Mouse (Mus musculus): ENCODE measurements around the gene Chd2.
"Not testable (repeated sequence)": the region's sequence is repeated elsewhere in the genome, so short reads cannot be mapped to it uniquely, and the experiment has no call there.

Chd2 gene

DNA sequence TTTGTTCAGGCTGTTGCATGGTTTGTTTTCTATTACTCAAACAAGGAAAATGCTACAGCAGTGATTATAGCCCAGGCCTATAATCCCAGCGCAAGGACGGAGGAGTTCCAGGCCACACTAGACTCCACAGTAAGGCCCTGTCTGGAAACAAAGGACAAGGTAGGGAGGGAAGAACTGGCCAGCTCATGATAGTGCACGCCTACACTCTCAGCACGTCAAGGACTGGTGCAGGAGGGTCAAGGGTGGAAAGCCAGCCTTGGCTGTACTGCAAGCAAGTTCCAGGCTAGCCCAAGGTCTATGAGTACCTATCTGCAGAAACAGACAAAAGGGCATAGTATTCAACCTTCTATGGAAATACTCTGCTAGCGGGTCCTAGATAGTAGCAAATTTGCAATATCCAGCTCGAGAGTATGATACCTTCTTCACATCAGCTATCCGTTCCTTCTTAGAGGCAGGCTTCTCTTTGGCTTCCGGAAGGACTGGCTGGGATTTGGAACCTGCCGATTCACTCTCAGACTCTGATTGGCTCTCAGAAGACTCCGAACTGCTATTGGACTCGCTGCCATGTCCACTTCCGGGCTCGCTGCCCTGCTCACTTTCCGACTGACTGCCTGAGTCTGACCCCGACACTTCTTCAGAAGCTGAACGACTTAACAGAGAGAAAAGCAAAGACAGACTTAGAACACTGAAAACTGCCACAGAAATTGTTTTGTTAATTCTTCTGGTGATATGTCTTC lies 22.4 kb downstream of the Chd2 start:
- DNase-seq, result no peak

GRCm38 (mm10) chr7:73518373-73518980 lies 23.2 kb downstream of the Chd2 start:
- DNase-seq, result not testable (repeated sequence)

DNA sequence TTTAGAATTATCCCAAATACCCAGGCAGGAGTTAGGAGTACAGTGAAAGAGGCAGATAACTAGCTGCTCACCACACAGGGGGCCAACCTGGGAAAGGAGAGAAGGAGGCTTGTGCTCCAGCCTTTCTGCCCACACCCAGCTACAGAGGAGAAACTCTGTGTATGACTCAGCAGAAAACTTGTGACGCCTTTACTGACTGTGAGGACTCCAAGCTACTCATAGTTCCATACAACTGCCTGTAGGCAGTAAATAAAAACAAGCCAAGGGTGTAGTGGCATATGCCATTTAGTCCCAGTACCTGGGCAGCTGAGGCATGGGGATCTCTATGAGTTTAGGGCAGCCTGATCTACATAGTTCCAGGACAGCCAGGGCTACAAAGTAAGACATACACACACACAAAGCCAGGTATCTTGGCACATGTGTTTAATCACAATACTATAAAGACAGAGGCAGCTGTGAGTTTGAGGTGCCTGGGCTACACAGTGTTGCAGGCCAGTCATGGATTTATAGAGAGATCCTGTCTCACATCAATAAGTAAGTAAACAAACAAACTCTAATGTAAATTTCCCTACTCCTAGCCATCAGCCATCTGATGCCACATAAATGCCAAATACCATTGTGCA lies 24.1 kb downstream of the Chd2 start:
- DNase-seq, result no peak

- no peak for DNase-seq
Measured at GRCm38 (mm10) chr7:73516820-73517219, 24.8 kb downstream of the Chd2 start.

- no peak for DNase-seq
Measured at GRCm38 (mm10) chr7:73514560-73514959, 27.1 kb downstream of the Chd2 start.

GRCm38 (mm10) chr7:73512422-73512821 lies 29.2 kb downstream of the Chd2 start:
- no peak for DNase-seq

DNA sequence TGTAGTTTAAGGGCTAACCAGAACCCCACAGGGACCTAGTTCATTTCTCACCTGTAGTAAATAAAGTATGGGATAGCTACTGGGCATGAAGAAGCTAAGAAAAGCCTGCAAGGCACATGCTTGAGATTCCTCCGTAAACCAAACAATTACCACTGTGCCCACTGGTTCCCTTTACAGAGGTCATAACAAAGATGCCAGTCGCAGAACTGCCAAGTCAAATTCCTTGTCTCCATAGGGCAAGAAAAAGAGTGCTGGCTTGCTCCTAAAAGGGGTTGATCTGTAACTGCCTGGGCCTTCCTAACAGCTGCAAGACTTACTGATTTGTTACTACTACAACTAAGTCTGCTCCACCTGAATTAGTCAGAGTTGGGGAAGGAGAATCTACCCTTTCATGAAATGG lies 32.9 kb downstream of the Chd2 start:
- DNase-seq, result no peak

DNA sequence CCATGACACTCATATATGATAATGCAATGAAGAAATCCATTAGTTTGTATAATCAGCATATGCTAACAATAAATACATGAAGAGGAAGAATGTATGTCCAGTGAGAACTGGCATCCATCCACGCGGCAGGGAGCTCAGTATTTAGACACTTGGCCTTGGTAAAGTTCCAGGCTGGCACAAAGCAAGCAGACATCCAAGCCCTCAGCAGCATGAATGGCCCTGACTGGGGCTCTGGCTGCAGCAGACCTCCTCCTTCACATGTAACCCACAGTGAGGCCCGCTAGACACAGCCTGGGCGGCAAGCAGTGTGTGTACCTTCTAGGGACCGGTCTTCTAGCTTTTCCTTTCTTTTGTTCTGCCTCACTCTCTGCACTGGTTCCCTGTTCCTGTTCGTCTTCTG lies 34.1 kb downstream of the Chd2 start:
- DNase-seq, result peak; percentile 88

- no peak for DNase-seq
Measured at GRCm38 (mm10) chr7:73506852-73507251, 34.8 kb downstream of the Chd2 start.

GRCm38 (mm10) chr7:73505266-73505665 lies 36.4 kb downstream of the Chd2 start:
- DNase-seq, result no peak

- DNase-seq, result no peak
Measured at GRCm38 (mm10) chr7:73498200-73498599, 43.4 kb downstream of the Chd2 start.

GRCm38 (mm10) chr7:73489261-73489660 lies 52.4 kb downstream of the Chd2 start:
- no peak for DNase-seq

GRCm38 (mm10) chr7:73481094-73481493 lies 60.5 kb downstream of the Chd2 start:
- no peak for DNase-seq

DNA sequence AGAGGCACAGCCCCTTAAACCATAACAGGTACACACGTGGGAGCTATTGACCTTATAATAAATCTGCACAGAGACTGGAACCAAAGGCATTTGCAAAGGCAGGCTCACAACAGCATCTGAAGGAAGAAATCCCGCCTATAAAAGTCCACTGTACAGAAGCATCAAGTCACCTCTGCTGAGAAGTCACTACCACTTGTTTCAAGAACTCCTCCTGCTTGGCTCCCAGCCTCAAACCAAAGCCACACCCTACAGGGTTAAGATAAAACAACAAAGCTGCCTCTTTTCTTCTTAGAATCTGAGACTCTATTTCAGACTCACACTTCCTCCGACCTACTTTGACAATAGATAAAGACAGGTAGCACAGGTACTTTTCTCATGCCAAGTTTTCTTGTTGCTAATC lies 62.1 kb downstream of the Chd2 start:
- DNase-seq, result no peak

- no peak for DNase-seq
Measured at GRCm38 (mm10) chr7:73478157-73479058, 63.2 kb downstream of the Chd2 start.

DNA sequence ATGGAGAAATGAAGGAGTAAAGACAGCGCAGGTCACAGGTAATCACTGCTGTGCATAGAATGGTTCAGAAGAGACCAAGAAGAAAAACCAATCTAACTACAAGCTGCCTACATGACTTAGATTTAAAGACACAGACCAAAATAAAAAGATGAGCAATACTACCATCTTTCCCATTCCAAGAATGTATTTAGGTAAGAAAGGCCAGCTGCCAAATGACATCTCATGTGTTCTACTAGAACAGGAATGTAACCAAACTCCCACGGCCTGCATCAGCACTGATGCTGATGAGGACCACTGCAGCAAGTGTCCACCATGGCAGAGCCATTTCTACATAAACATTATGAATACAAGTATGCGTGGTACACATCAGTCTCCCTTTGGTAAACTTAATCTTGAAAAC lies 73.9 kb downstream of the Chd2 start:
- DNase-seq, result no peak

DNA sequence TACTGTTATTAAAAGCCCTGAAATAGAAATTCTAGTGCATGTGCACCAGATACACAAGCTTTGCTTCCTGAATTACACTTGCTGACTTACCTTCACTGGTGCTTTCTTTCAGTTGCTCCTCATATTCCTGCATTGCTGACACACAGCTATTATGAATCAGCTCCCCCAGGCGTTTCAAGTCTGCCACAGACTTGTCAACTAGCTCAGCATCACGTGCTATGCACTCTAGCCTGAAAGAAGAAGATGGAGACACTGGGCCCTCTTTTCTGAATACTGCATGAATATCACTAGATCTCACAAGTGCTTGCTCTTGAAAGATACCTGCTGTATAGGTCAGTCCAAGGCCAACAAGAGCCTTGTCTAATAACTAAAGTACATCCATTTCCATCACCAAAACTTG lies 78.1 kb downstream of the Chd2 start:
- DNase-seq, result no peak

DNA sequence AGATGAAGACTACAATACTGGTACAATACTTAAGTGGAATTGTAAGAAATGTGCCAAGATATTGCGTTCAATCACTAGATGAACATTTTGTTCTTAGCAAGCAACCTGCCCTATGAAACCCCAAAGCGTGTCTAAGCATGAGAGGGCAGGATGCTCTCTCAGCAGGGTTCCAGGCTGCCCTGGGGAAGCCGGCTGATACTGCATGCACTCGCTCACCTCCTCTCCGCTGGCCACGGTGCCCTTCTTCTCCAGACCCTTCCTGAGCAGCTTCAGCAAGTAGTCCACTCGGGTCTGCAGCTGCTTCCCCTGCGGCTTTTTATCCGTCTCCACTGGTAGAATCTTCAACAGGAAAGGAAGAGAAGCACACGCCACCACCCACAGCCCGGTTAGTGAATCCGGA lies 87.5 kb downstream of the Chd2 start:
- DNase-seq, result peak; percentile 50

DNA sequence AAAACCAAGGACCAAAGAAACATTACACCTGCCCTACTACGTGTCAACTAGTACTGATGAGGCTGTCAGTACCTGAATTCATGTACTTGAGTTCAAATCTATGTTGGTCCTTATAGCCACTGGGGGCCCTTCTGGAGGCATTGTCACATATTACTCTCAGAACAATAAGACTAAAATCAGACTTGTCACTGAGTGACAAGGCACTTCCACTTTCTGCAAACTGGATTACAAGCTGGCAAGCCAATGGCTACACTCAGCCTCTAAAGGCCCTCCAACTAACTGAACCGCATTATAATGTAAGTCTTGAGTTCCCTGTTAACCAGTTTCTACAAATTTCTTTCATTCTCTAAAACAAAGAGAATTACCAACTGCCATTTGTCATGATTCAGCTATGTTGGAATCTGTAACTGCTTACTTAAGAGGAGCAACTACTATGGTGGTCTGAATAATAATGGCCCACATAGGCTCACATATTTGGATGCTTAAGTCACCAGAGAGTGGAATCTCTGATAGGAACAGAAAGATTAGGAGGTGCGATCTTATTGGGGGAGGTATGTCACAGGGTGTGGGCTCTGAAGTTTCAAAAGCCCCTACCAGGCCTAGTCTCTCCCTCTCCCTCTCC lies 89.3 kb downstream of the Chd2 start:
- DNase-seq, result no peak

DNA sequence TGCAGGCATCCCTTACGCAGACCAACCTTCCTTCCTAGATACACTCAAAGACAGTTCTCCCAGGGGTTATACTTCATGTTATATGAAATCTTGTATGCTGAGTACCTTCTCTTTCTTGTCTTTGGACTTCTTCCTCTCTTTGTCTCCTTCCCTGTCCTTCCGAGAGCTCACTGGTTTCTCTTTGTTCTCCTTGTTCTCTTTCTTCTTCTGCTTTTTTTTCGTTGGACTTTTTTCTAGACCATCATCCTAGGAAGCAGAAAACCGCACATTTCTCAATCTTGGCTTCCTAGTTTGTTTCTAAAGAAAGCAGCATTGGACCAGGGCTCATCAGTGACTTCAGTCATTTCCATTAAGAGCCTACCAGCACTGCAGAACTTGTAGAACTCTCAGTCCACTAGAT lies 90.0 kb downstream of the Chd2 start:
- DNase-seq, result no peak

DNA sequence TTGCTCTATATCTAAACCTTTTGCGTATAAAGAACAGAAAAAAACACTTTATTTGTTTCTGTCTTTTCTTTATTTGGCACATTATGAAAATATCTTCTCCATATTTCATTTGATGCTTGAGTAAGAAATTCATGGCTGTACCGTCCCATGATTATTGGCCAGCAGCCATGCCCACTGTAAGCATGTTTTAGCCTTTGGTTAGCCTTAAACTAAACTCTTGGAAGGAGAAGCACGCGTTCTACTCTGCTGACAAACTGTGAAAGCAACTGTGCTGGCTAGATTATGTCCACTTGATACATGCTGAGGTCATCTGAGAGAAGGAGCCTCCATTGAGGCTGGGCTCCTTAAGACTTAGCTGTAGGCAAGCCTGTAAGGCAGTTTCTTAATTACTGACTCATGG lies 99.4 kb downstream of the Chd2 start:
- DNase-seq, result no peak

DNA sequence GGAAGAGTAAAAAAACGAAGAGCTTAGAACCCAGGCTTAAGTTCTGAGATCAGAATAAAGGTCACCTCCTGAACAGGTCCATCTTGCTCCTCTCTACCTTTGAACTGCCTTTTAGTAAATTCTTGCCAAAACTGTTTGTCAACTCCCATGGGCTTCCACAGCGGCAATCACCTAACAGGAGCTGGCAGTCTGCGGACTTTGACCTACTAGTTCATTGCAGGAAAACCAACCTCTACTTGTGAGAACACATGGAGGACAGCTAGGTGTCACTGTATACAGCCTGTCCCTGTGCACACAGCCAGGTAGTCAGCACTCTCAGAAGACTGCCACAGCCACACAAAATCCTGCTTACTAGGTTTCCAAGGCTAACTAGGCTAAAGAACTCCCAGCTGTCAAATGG lies 99.8 kb downstream of the Chd2 start:
- no peak for DNase-seq

DNA sequence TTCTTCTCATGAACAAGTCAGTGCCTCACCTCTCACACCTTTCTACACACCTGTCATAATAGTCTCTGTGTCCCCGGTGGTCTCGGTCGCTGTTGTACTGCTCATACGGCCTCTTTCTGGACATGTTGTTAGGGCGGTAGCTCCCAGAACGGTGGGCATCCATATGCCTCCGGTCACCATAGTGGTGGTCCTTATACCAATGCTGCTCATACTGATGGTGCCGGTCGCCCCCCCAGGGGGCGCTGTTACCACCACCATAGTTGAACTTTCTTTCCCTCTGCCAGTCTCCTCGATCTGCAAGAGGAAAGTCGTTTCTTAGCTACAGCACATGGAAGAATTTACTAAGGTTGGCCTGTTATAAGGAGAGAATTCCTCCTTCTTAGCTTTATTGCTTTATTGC lies 105.9 kb downstream of the Chd2 start:
- DNase-seq, result no peak

Measured in cerebellum, adult 11-12 months (tissue).